Mouse (Mus musculus): Measurements from ENCODE around the gene Hint2. TPM values are rescaled to one million over a fixed set of nuclear protein-coding genes. Genes with fewer than 3 reads are reported as not detected.

Gene Hint2
- total and polyA plus RNA-seq, 3 experiments: 16.2 to 63.1 (median 42.4) TPM

GRCm38 (mm10) chr4:43649783-43650182 lies 6.5 kb downstream of the Hint2 start:
- H3K4me1 ChIP-seq (ENCODE audit: insufficient read depth, low read depth, low read length): no peaks in the 10 kb centered on the region
- H3K4me3 ChIP-seq (ENCODE audit: low read depth, low read length): no peak overlapping the region
- peaks cover 7% of the 10 kb centered on the region for H3K36me3 ChIP-seq (replicated peaks)
- peaks cover 27% of the 10 kb centered on the region for H3K27me3 ChIP-seq (ENCODE audit: insufficient read depth, low read length)
- no peak for DNase-seq (ENCODE audit: low spot score)
- H3K9me3 ChIP-seq (replicated peaks): peaks cover 9% of the 10 kb centered on the region
- TF ChIP-seq CTCF (IDR thresholded peaks at IDR 0.05; ENCODE audit: low read depth, low read length): 0 out of 2 replicates have a peak, but pooled peaks have one; percentile 13
- no peak for TF ChIP-seq GATA2 (IDR thresholded peaks at IDR 0.05; ENCODE audit: borderline replicate concordance, low read depth, low read length)
- TF ChIP-seq TAL1 (conservative IDR thresholded peaks at IDR 0.05; ENCODE audit: low read depth, low read length): no peak
- no peak for ATAC-seq (ENCODE audit: extremely low read depth, insufficient number of reproducible peaks, low FRiP score, poor library complexity, severe bottlenecking)

- no peaks in the 10 kb centered on the region for H3K36me3 ChIP-seq (replicated peaks)
- no peaks in the 10 kb centered on the region for H3K9me3 ChIP-seq (replicated peaks)
- H3K4me1 ChIP-seq (ENCODE audit: insufficient read depth, low read depth, low read length): peaks cover 6% of the 10 kb centered on the region
- no peak for ATAC-seq (ENCODE audit: extremely low read depth, insufficient number of reproducible peaks, low FRiP score, poor library complexity, severe bottlenecking)
- H3K4me3 ChIP-seq (ENCODE audit: low read depth, low read length): no peak overlapping the region
- peaks cover 30% of the 10 kb centered on the region for H3K27me3 ChIP-seq (ENCODE audit: insufficient read depth, low read length)
- no peak for DNase-seq (ENCODE audit: low spot score)
- no peak for TF ChIP-seq POLR2AphosphoS5 (IDR thresholded peaks at IDR 0.05; ENCODE audit: insufficient replicate concordance, low read depth, low read length)
- TF ChIP-seq GATA1 (IDR thresholded peaks at IDR 0.05; ENCODE audit: borderline replicate concordance, low read length): no peak
- no peak for TF ChIP-seq TAL1 (conservative IDR thresholded peaks at IDR 0.05; ENCODE audit: low read depth, low read length)
- TF ChIP-seq GATA2 (IDR thresholded peaks at IDR 0.05; ENCODE audit: borderline replicate concordance, low read depth, low read length): no peak
- no peak for TF ChIP-seq CTCF (IDR thresholded peaks at IDR 0.05; ENCODE audit: low read depth, low read length)
These were observed 15.8 kb downstream of the Hint2 start for GRCm38 (mm10) chr4:43640491-43640890.

GRCm38 (mm10) chr4:43640076-43640475 lies 16.2 kb downstream of the Hint2 start:
- Histone ChIP-seq H3K36me3 (replicated peaks) (no peaks in the 10 kb centered on the region), H3K4me3 (ENCODE audit: low read depth, low read length) (no peak overlapping the region), H3K27me3 (ENCODE audit: insufficient read depth, low read length) (peaks cover 34% of the 10 kb centered on the region), H3K9me3 (replicated peaks) (no peaks in the 10 kb centered on the region), H3K4me1 (ENCODE audit: insufficient read depth, low read depth, low read length) (peaks cover 6% of the 10 kb centered on the region)
- DNase-seq (ENCODE audit: low spot score) (no peak), ATAC-seq (ENCODE audit: extremely low read depth, insufficient number of reproducible peaks, low FRiP score, poor library complexity, severe bottlenecking) (no peak)
- TF ChIP-seq GATA1 (IDR thresholded peaks at IDR 0.05; ENCODE audit: borderline replicate concordance, low read length) (no peak), CTCF (IDR thresholded peaks at IDR 0.05; ENCODE audit: low read depth, low read length) (no peak), GATA2 (IDR thresholded peaks at IDR 0.05; ENCODE audit: borderline replicate concordance, low read depth, low read length) (no peak), TAL1 (conservative IDR thresholded peaks at IDR 0.05; ENCODE audit: low read depth, low read length) (no peak)

GRCm38 (mm10) chr4:43636751-43637150 lies 19.5 kb downstream of the Hint2 start:
- Histone ChIP-seq H3K27me3 (ENCODE audit: insufficient read depth, low read length) (peaks cover 53% of the 10 kb centered on the region), H3K36me3 (replicated peaks) (no peaks in the 10 kb centered on the region), H3K4me3 (ENCODE audit: low read depth, low read length) (no peak overlapping the region), H3K9me3 (replicated peaks) (no peaks in the 10 kb centered on the region), H3K4me1 (ENCODE audit: insufficient read depth, low read depth, low read length) (peaks cover 6% of the 10 kb centered on the region)
- ATAC-seq (ENCODE audit: extremely low read depth, insufficient number of reproducible peaks, low FRiP score, poor library complexity, severe bottlenecking) (no peak), DNase-seq (ENCODE audit: low spot score) (no peak)
- TF ChIP-seq GATA1 (IDR thresholded peaks at IDR 0.05; ENCODE audit: borderline replicate concordance, low read length) (no peak), CTCF (IDR thresholded peaks at IDR 0.05; ENCODE audit: low read depth, low read length) (no peak), GATA2 (IDR thresholded peaks at IDR 0.05; ENCODE audit: borderline replicate concordance, low read depth, low read length) (no peak), POLR2AphosphoS5 (IDR thresholded peaks at IDR 0.05; ENCODE audit: insufficient replicate concordance, low read depth, low read length) (no peak), TAL1 (conservative IDR thresholded peaks at IDR 0.05; ENCODE audit: low read depth, low read length) (no peak)

GRCm38 (mm10) chr4:43634621-43635374 lies 21.5 kb downstream of the Hint2 start:
- ATAC-seq (ENCODE audit: extremely low read depth, insufficient number of reproducible peaks, low FRiP score, poor library complexity, severe bottlenecking) (no peak), DNase-seq (ENCODE audit: low spot score) (no peak)
- no peaks in the 10 kb centered on the region for H3K36me3 ChIP-seq (replicated peaks)
- H3K4me3 ChIP-seq (ENCODE audit: low read depth, low read length): no peak overlapping the region
- peaks cover 55% of the 10 kb centered on the region for H3K27me3 ChIP-seq (ENCODE audit: insufficient read depth, low read length)
- peaks cover 23% of the 10 kb centered on the region for H3K4me1 ChIP-seq (ENCODE audit: insufficient read depth, low read depth, low read length)
- TF ChIP-seq GATA2 (IDR thresholded peaks at IDR 0.05; ENCODE audit: borderline replicate concordance, low read depth, low read length) (no peak), POLR2AphosphoS5 (IDR thresholded peaks at IDR 0.05; ENCODE audit: insufficient replicate concordance, low read depth, low read length) (no peak), TAL1 (conservative IDR thresholded peaks at IDR 0.05; ENCODE audit: low read depth, low read length) (no peak), GATA1 (IDR thresholded peaks at IDR 0.05; ENCODE audit: borderline replicate concordance, low read length) (no peak), CTCF (IDR thresholded peaks at IDR 0.05; ENCODE audit: low read depth, low read length) (no peak)
- no peaks in the 10 kb centered on the region for H3K9me3 ChIP-seq (replicated peaks)

GRCm38 (mm10) chr4:43633736-43634135 lies 22.5 kb downstream of the Hint2 start:
- TF ChIP-seq GATA2 (IDR thresholded peaks at IDR 0.05; ENCODE audit: borderline replicate concordance, low read depth, low read length) (no peak), GATA1 (IDR thresholded peaks at IDR 0.05; ENCODE audit: borderline replicate concordance, low read length) (no peak), POLR2AphosphoS5 (IDR thresholded peaks at IDR 0.05; ENCODE audit: insufficient replicate concordance, low read depth, low read length) (no peak), CTCF (IDR thresholded peaks at IDR 0.05; ENCODE audit: low read depth, low read length) (no peak), TAL1 (conservative IDR thresholded peaks at IDR 0.05; ENCODE audit: low read depth, low read length) (no peak)
- DNase-seq (ENCODE audit: low spot score) (no peak), ATAC-seq (ENCODE audit: extremely low read depth, insufficient number of reproducible peaks, low FRiP score, poor library complexity, severe bottlenecking) (no peak)
- H3K36me3 ChIP-seq (replicated peaks): no peaks in the 10 kb centered on the region
- no peak overlapping the region for H3K4me3 ChIP-seq (ENCODE audit: low read depth, low read length)
- H3K4me1 ChIP-seq (ENCODE audit: insufficient read depth, low read depth, low read length): peaks cover 26% of the 10 kb centered on the region
- H3K27me3 ChIP-seq (ENCODE audit: insufficient read depth, low read length): peaks cover 55% of the 10 kb centered on the region
- H3K9me3 ChIP-seq (replicated peaks): no peaks in the 10 kb centered on the region
